Mouse (Mus musculus): ENCODE data around the gene Gm49388. TPM values are rescaled to one million over a fixed set of nuclear protein-coding genes. Genes with fewer than 3 reads are reported as not detected.
A peak's percentile ranks its signal among the peaks of the same experiment; 100 is the strongest.

Gm49388 gene
- polyA plus RNA-seq, 1 experiment = not detected

DNA sequence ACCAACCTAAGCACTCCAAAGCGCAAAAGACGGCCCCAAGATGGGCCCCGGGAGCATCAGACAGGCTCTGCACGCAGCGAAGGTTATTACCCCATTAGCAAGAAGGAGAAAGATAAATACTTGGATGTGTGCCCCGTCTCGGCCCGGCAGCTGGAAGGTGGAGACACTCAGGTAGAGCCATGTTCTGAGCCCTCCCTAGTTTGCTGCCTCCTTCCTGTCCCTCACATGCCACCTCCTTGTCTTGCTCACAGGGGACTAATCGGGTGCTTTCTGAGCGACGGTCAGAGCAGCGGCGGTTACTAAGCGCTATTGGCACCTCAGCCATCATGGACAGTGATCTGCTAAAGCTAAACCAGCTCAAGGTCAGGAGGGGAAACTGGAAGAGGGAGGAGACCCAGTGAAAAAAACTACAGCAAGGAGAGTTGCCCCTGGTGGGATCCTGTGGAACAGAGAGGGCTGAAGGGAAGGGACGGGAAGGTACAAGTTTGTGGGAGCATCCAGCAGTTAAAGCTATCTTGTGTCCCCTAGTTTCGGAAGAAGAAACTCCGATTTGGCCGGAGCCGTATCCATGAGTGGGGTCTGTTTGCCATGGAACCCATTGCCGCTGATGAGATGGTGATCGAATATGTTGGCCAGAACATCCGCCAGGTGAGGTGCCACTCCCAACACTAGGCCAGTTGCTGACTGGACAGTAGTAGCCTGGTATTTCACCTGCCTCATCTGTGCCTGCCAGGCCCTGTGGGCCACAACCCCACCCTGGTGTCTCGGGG, 11.9 kb downstream of the Gm49388 start:
- H3K36me3 ChIP-seq (ENCODE audit: control insufficient read depth, insufficient read depth, low read length) = no peaks in the 10 kb centered on the region; the same call in 1 of the 2 replicates
- no peaks in the 10 kb centered on the region for H3K27me3 ChIP-seq (ENCODE audit: control insufficient read depth, insufficient read depth, low read length)
- no peaks in the 10 kb centered on the region for H3K4me1 ChIP-seq (ENCODE audit: control insufficient read depth, insufficient read depth, low read length)
- H3K4me3 ChIP-seq (ENCODE audit: control insufficient read depth, low read depth, low read length) = no peak overlapping the region
- no peak for TF ChIP-seq POLR2A (IDR thresholded peaks at IDR 0.05; ENCODE audit: control insufficient read depth, low read depth, low read length)
- no peak for TF ChIP-seq CTCF (IDR thresholded peaks at IDR 0.05; ENCODE audit: control insufficient read depth, insufficient read depth, insufficient replicate concordance, low read depth, low read length)
- H3K27ac ChIP-seq (ENCODE audit: control insufficient read depth, insufficient read depth, low read depth, low read length) = no peak overlapping the region

DNA sequence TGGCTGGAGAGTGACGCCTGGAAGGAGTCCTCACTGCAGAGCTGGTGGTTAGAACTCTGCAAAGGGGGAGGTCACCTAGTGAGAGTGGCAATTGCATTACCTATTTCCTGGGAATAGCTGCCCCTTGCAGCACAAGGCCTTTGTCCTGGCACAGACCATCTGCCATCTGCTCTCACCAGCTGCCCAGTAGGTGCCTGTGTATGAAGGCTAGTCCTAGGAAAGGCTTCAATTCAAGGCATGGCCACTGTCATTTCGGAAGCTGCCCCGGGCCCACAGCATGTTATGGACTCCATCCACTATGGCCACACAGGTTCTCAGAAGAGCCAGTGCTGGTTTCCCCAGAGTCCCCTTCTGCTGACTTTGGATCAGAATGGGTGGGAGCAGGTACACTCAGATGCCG, 13.2 kb downstream of the Gm49388 start:
- Histone ChIP-seq H3K36me3 (ENCODE audit: control insufficient read depth, insufficient read depth, low read length) (no peaks in the 10 kb centered on the region; the same call in 1 of the 2 replicates), H3K27me3 (ENCODE audit: control insufficient read depth, insufficient read depth, low read length) (no peaks in the 10 kb centered on the region), H3K4me1 (ENCODE audit: control insufficient read depth, insufficient read depth, low read length) (no peaks in the 10 kb centered on the region), H3K27ac (ENCODE audit: control insufficient read depth, insufficient read depth, low read depth, low read length) (no peak overlapping the region), H3K4me3 (ENCODE audit: control insufficient read depth, low read depth, low read length) (no peak overlapping the region)
- no peak for TF ChIP-seq POLR2A (IDR thresholded peaks at IDR 0.05; ENCODE audit: control insufficient read depth, low read depth, low read length)
- TF ChIP-seq CTCF (IDR thresholded peaks at IDR 0.05; ENCODE audit: control insufficient read depth, insufficient read depth, insufficient replicate concordance, low read depth, low read length) = no peak

DNA sequence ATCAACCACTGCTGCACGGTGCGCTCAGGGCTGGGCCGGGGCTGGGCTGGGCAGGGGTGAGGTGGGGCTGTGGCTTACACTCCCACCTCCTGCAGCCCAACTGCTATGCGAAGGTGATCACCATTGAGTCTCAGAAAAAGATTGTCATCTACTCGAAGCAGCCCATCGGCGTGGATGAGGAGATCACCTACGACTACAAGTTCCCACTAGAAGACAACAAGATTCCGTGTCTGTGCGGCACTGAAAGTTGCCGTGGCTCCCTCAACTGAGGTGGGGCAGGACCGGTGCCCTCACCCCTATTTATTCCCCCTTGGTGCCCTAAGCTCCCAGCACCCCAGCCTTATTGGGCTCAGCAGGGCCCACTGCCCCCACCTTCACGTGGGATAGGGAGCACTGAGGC, 13.8 kb downstream of the Gm49388 start:
- no peak overlapping the region for H3K27ac ChIP-seq (ENCODE audit: control insufficient read depth, insufficient read depth, low read depth, low read length)
- TF ChIP-seq CTCF (IDR thresholded peaks at IDR 0.05; ENCODE audit: control insufficient read depth, insufficient read depth, insufficient replicate concordance, low read depth, low read length) (no peak), POLR2A (IDR thresholded peaks at IDR 0.05; ENCODE audit: control insufficient read depth, low read depth, low read length) (no peak)
- H3K27me3 ChIP-seq (ENCODE audit: control insufficient read depth, insufficient read depth, low read length) = no peaks in the 10 kb centered on the region
- no peaks in the 10 kb centered on the region for H3K4me1 ChIP-seq (ENCODE audit: control insufficient read depth, insufficient read depth, low read length)
- H3K36me3 ChIP-seq (ENCODE audit: control insufficient read depth, insufficient read depth, low read length) = no peaks in the 10 kb centered on the region; the same call in 1 of the 2 replicates
- no peak overlapping the region for H3K4me3 ChIP-seq (ENCODE audit: control insufficient read depth, low read depth, low read length)

DNA sequence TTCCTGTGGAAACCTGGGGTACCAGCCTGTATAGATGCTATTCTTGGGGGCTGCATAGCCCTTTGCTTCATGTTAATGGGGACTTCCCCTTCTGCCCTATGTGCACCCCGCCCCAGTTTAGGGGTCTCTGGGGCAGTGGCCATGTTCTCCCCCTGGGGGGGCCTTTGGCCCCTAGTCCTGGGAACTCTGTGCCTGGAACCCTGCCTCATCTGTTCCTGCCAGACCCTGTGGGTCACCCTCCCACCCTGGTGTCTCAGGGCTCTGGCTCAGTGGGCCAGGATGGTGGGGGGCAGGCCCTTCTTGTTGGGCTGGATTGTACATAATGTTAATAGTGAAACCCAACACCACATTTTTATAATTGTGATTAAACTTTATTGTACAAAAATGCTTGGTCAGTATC, 14.3 kb downstream of the Gm49388 start:
- H3K27ac ChIP-seq (ENCODE audit: control insufficient read depth, insufficient read depth, low read depth, low read length) = no peak overlapping the region
- no peaks in the 10 kb centered on the region; the same call in 1 of the 2 replicates for H3K36me3 ChIP-seq (ENCODE audit: control insufficient read depth, insufficient read depth, low read length)
- no peak for TF ChIP-seq CTCF (IDR thresholded peaks at IDR 0.05; ENCODE audit: control insufficient read depth, insufficient read depth, insufficient replicate concordance, low read depth, low read length)
- TF ChIP-seq POLR2A (IDR thresholded peaks at IDR 0.05; ENCODE audit: control insufficient read depth, low read depth, low read length) = no peak

DNA sequence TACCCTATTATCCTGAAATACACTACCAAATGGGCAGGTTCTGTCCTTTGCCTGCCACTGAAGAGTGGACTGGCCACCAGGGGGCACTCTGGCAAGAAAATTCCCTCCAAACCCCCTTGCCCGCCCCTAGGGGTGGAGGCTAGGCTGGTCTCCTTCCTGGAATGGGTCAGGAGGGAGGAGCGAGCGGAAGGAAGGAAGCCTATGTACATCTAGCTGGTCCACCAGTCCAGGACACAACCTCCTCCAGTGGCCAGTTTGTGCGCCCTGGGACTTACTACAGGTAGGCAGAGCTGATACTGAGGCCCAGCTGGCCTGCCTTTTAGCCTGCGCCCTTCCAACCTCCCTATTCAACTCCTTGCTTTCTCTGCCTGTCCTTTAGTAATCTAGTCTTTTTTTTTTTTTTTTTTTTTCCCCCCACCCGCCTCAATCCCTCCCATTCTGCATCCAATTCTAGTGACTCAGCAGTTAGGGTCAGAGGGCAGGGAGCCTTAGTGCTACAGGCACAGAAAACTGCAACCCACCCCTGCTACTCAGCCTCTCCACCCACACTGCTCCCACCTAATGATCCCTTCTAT, 15.1 kb downstream of the Gm49388 start, which contains the start of gene Hsd3b7:
Gene Hsd3b7, plus strand, starts transcription at position 170 of the 575 bp plus-strand sequence.
- Histone ChIP-seq H3K4me1 (ENCODE audit: control insufficient read depth, insufficient read depth, low read length) (no peaks in the 10 kb centered on the region), H3K36me3 (ENCODE audit: control insufficient read depth, insufficient read depth, low read length) (no peaks in the 10 kb centered on the region; the same call in 1 of the 2 replicates), H3K27ac (ENCODE audit: control insufficient read depth, insufficient read depth, low read depth, low read length) (no peak within 1 kb of the TSS), H3K27me3 (ENCODE audit: control insufficient read depth, insufficient read depth, low read length) (no peaks in the 10 kb centered on the region), H3K4me3 (ENCODE audit: control insufficient read depth, low read depth, low read length) (no peak within 1 kb of the TSS)
- TF ChIP-seq POLR2A (IDR thresholded peaks at IDR 0.05; ENCODE audit: control insufficient read depth, low read depth, low read length) = peak; percentile 50; the same call in 1 of the 2 replicates
- TF ChIP-seq CTCF (IDR thresholded peaks at IDR 0.05; ENCODE audit: control insufficient read depth, insufficient read depth, insufficient replicate concordance, low read depth, low read length) = peak; percentile 55

More for the DNA sequence above, 14.3 kb downstream of the Gm49388 start:
- Histone ChIP-seq H3K4me1 (ENCODE audit: control insufficient read depth, insufficient read depth, low read length) (no peaks in the 10 kb centered on the region), H3K27me3 (ENCODE audit: control insufficient read depth, insufficient read depth, low read length) (no peaks in the 10 kb centered on the region), H3K4me3 (ENCODE audit: control insufficient read depth, low read depth, low read length) (no peak overlapping the region)

DNA sequence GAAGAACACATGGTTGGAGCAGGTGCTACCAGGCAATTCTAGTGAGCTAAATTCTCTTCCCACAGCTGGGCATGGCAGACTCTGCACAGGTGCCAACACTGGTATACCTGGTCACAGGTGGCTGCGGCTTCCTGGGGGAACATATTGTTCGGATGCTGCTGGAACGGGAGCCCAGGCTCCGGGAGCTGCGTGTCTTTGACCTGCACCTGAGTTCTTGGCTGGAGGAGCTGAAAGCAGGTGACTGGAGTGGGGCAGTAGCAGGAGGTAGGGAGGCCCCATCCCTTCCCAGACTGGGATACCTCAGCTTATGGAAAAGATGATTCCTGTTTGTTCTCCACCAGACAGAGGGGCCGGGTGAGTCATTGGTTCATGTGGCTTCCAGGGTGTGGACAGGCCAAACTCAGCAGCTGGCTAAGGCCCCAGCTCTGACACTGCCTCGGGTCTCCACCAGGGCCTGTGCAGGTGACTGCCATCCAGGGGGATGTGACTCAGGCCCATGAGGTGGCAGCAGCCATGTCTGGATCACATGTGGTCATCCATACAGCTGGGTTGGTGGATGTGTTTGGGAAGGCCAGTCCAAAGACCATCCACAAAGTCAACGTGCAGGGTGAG, 15.7 kb downstream of the Gm49388 start:
- H3K27ac ChIP-seq (ENCODE audit: control insufficient read depth, insufficient read depth, low read depth, low read length) = no peak overlapping the region
- H3K36me3 ChIP-seq (ENCODE audit: control insufficient read depth, insufficient read depth, low read length) = no peaks in the 10 kb centered on the region; the same call in 1 of the 2 replicates
- H3K4me3 ChIP-seq (ENCODE audit: control insufficient read depth, low read depth, low read length) = no peak overlapping the region
- TF ChIP-seq CTCF (IDR thresholded peaks at IDR 0.05; ENCODE audit: control insufficient read depth, insufficient read depth, insufficient replicate concordance, low read depth, low read length) = no peak
- TF ChIP-seq POLR2A (IDR thresholded peaks at IDR 0.05; ENCODE audit: control insufficient read depth, low read depth, low read length) = no peak
- H3K27me3 ChIP-seq (ENCODE audit: control insufficient read depth, insufficient read depth, low read length) = no peaks in the 10 kb centered on the region
- H3K4me1 ChIP-seq (ENCODE audit: control insufficient read depth, insufficient read depth, low read length) = no peaks in the 10 kb centered on the region

DNA sequence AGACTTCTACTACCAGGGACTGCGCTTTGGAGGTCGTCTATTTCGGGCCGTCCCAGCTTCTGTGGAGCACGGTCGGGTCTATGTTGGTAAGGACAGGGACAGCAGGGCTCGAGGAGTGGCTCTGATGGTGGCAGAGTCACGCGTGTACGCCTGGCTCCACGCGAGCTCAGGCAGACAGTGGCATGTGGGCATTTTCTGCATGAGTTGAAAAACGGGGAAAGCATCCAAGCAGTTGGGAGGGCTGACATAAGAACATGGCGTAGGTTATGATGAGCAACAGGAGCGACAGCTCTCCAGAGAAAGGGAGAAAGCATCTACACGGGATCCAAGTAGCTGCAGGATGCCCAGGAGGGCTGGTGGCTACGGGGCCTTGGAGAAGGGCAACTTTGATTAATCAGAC, 16.9 kb downstream of the Gm49388 start:
- Histone ChIP-seq H3K27ac (ENCODE audit: control insufficient read depth, insufficient read depth, low read depth, low read length) (no peak overlapping the region), H3K36me3 (ENCODE audit: control insufficient read depth, insufficient read depth, low read length) (no peaks in the 10 kb centered on the region; the same call in 1 of the 2 replicates), H3K4me1 (ENCODE audit: control insufficient read depth, insufficient read depth, low read length) (no peaks in the 10 kb centered on the region), H3K27me3 (ENCODE audit: control insufficient read depth, insufficient read depth, low read length) (no peaks in the 10 kb centered on the region), H3K4me3 (ENCODE audit: control insufficient read depth, low read depth, low read length) (no peak overlapping the region)
- no peak for TF ChIP-seq POLR2A (IDR thresholded peaks at IDR 0.05; ENCODE audit: control insufficient read depth, low read depth, low read length)
- no peak for TF ChIP-seq CTCF (IDR thresholded peaks at IDR 0.05; ENCODE audit: control insufficient read depth, insufficient read depth, insufficient replicate concordance, low read depth, low read length)

Data from testis, adult 2 months (tissue).